Mouse (Mus musculus): ENCODE measurements at regions not wholly inside any gene's neighbourhood (a gene's known extent, or its start where the extent isn't known, plus 50 kb on each side); places are given as distances from the start of the nearest gene placed in this dataset.

GRCm38 (mm10) chr10:122515698-122516097, 67.4 kb downstream of the Avpr1a start:
- DNase-seq (ENCODE audit: low read depth, low spot score) = no peak

- DNase-seq (ENCODE audit: low read depth, low spot score) = no peak
These were observed 71.0 kb downstream of the Avpr1a start for GRCm38 (mm10) chr10:122519274-122519790.

GRCm38 (mm10) chr10:122519981-122520380, 71.7 kb downstream of the Avpr1a start:
- DNase-seq (ENCODE audit: low read depth, low spot score) = no peak

DNA sequence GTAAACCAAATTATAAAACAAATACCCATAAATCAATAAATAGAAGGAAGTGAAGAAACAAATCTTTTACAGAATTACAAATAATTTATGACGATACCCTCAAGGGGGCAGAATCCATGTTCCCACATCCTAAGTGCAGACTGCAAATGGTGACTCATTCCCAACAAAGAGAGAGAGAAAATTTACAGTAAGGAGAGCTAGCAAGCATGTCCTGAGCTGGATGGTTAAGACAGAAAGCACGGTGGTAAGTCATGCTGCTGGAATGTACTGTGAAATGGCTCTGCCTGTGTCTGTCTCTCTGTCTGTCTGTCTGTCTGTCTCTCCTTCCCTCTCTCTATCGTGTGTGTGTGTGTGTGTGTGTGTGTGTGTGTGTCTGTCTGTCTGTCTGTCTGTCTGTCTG, 74.3 kb downstream of the Avpr1a start:
- DNase-seq (ENCODE audit: low read depth, low spot score) = no peak

- DNase-seq (ENCODE audit: low read depth, low spot score) = no peak
These were observed 77.1 kb downstream of the Avpr1a start for GRCm38 (mm10) chr10:122525360-122525759.

DNA sequence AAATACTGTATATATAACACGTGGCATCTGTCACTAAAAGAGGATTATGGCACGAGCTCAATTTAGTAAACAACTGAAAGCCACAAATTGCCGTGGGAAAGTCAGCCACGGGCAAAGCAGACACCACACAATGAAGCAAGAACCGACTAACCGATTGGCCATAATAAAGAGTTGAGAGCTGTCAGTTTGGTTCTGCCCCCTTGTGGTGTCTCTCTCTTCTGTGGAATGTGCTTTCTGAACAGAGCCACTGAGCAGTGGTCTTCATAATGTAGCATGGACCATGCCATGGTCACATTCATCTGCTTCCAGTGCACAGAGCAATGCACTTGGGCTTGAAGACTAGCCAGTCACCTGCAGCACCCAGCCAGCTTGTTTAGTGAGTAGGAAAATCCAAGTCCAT, 77.5 kb downstream of the Avpr1a start:
- no peak for DNase-seq (ENCODE audit: low read depth, low spot score)

DNA sequence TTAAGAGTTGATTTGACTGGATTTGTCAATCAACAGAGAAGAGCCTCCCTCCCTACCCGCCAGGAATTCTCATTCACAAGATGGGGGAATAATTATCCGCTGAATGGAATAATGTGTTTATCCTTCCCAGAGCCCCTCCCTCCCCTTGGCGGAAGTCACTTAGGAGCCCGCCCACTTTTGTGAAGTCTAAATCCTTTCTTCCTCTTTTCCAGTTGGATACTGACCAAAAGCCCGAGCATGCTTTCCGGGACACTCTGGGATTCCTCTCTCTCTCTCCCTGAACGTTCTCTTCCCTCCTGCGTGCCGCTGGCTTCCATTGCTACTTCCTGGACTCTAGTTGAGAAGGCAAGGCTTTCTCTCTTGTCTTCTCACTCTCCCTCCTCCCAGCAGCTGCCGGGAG, 79.9 kb downstream of the Avpr1a start:
- DNase-seq (ENCODE audit: low read depth, low spot score) = no peak

DNA sequence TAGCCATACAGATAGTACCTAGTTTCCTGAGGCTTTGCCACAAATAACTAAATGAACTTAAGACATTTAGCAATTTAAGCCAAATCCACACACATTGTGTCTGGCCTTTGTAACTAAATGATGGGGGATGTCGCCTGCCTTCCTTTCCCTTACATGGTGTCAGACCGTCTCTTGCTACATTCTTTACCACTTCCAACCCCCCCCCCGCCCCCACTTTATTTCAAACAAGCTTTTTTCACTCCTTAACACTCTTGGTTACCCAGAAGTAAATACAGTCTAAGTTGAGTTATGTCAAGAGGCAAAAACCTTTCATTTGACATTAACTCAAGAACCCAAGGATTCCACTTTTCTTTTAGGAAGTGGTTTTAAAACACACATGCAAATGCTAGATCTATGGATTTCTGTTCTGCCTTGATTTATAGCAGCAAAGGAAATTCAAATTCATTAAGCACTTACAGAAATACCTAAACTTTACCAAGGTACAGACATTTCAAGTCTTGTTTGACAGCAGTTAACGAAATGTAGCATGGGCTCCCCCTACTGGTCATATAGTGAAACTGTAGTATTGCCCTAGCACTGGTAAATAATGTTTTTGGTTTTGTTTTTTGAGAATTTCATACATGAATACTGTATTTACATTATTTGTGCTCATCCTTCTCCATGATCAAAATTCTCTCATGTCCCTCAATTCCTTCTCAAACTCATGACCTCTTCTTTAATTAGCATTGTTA, 80.8 kb downstream of the Avpr1a start:
- peak; percentile 17 for DNase-seq (ENCODE audit: low read depth, low spot score)

DNA sequence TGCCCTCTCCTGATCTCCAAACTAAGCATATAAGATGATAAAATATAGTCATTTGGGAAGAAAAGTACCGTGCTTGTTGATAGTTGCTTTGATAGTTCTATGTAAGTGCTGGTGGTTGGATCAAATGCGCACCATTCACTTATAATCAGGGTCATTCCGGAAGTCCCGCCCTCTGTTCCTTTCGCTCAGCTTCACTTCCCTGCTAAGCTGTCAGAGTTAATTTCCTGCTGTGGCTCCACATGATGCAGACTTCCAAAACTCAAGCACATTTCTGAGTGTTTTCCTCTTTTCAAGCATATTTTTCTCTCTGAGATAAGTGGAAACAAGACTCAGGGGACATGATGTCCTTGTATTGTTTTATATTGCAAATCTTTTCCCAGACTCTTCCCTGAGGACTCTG, 86.4 kb downstream of the Avpr1a start:
- DNase-seq (ENCODE audit: low read depth, low spot score) = no peak

DNA sequence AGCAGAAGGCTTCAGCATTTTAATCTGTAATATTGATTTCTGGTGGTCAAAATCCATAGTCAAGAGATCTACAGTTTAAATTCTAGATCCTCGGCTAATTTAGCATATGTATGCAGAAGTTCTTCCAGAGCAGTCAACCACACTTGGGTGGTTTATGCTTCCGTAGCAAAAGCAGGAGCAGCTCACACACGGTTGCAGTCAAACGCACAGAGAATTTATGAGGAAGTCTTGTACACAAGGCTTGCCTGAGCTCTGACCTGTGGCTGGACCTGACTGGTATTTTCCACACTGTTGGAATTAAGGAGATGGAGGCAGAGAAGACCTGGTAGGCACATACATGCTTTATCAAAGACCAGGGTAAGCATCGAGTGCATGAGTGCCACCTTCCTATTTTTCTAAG, 86.8 kb downstream of the Avpr1a start:
- DNase-seq (ENCODE audit: low read depth, low spot score) = no peak

- DNase-seq (ENCODE audit: low read depth, low spot score) = no peak
These were observed 91.4 kb downstream of the Avpr1a start for GRCm38 (mm10) chr10:122539655-122540054.

- DNase-seq (ENCODE audit: low read depth, low spot score) = no peak
These were observed 94.3 kb downstream of the Avpr1a start for GRCm38 (mm10) chr10:122542573-122542972.

- DNase-seq (ENCODE audit: low read depth, low spot score) = no peak
These were observed 95.9 kb downstream of the Avpr1a start for GRCm38 (mm10) chr10:122544096-122544720.

DNA sequence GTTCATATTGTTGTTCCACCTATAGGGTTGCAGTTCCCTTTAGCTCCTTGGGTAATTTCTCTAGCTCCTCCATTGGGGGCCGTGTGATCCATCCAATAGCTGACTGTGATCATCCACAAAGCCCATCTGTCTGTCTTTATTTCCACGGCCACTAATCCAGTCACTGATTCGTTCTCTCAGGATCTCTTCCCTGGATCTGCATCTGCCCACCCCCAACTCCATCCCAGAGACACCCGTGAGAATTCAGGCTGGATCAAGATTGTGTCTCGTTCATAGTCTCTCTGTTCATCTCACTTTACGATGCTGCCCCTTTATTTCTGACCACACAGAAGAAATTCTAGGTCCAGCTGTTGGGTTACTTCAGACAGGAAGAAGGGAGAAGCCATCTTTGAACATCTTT, 96.7 kb downstream of the Avpr1a start:
- no peak for DNase-seq (ENCODE audit: low read depth, low spot score)

GRCm38 (mm10) chr10:122551586-122551985, 103.3 kb downstream of the Avpr1a start:
- no peak for DNase-seq (ENCODE audit: low read depth, low spot score)

GRCm38 (mm10) chr10:122553124-122553822, 105.0 kb downstream of the Avpr1a start:
- DNase-seq (ENCODE audit: low read depth, low spot score) = no peak

DNA sequence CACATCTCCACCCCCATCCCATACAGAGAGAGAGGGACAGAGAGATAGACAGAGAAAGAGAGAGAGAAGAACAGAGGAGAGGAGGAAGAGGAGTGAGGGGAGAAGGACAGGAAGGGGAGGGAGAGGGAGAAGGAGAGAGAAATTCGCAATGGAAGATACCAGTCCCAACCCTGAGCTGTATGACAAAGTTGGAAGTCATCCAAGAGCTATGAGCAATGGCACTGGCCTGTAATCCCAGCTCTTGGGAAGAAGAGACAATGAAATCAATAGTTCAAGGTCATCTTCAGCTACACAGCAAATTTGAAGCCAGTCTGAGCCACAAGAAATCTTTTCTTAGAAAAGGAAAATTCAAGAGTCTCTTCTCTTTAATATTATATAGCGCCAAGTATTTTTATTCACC, 105.6 kb downstream of the Avpr1a start:
- DNase-seq (ENCODE audit: low read depth, low spot score) = no peak

DNA sequence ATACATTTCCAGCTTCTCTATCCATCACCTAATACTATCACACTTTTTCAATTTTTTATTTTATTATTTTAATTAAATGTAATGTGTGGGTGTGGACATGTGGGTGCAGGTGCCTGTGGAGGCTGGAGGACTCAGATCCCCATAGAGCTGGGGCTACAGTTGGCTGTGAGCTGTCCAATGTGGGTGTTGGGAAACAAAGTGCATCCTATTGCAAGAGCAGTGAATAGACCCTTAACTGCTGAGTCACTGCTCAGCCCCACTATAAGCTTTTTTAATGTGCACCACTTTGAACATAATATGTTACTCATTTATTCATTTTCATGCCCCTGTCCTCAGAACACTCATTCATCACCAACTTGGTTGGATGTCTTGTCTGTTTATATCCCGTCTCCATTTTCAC, 110.4 kb downstream of the Avpr1a start:
- no peak for DNase-seq (ENCODE audit: low read depth, low spot score)

- no peak for DNase-seq (ENCODE audit: low read depth, low spot score)
These were observed 111.8 kb downstream of the Avpr1a start for GRCm38 (mm10) chr10:122560001-122560695.

- DNase-seq (ENCODE audit: low read depth, low spot score) = no peak
These were observed 113.6 kb downstream of the Avpr1a start for GRCm38 (mm10) chr10:122561924-122562323.

DNA sequence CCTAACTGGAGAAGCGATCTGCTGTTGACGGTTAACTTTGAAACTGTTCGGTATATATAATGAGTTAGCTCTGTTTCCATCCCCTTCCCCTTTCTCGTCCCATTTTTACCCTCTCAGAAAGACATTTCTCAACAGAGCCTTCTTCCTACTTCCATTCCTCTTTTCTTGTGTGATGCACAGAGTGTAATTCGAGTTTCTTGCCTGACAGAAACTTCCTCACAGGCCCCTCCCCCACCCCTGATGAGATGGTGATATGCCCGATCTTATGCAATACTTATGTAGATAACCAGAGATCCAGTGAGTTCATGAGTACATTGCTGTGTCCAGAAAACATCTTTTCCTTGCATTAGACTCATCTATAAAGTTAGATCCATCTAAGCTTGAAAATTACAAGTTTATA, 114.2 kb downstream of the Avpr1a start:
- no peak for DNase-seq (ENCODE audit: low read depth, low spot score)

DNA sequence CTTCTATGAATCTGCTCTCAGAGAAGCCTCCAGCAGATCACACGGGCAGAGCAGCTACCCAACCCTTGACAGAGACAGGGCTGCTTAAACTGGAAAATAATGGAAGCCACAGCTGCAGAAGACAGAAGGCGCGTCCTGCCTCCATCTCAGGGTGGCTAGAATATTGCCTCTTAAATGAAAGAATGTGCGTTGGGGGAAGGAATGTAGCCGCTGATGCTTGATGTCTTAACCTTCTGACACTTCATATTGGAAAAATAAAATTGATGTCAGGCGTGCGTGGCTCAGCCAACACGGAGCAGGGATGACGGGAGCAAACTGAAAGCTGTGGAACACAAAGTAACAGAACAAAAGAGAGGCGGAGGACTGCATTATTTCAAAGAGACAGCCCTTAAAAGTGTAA, 114.6 kb upstream of the Ppm1h start:
- DNase-seq (ENCODE audit: low read depth, low spot score) = no peak

Data from c-Kit-negative CD71-positive TER-119-positive erythroid progenitor cells, embryonic 14.5 days (primary cell).